Mouse (Mus musculus) heart, postnatal 0 days (tissue): ENCODE data around the gene Epha3.

Source experiments
- CTCF ChIP-seq: IDR thresholded peaks from 2 replicates; pipeline ENCODE4 v1.5.1; 2016; ENCODE audit warnings: antibody characterized with exemption, control low read depth, low read depth
- EP300 ChIP-seq: IDR thresholded peaks from 2 replicates; pipeline ENCODE4 v1.6.1; 2016; ENCODE audit warnings: antibody characterized with exemption, low read depth

GRCm38 (mm10) chr16:63903425-63903824 is 39.5 kb upstream of the Epha3 start:
- TF ChIP-seq CTCF, result no peak
- no peak for TF ChIP-seq EP300
